Mouse (Mus musculus): ENCODE results near the gene Gabrb2.

The Gabrb2 gene

DNA sequence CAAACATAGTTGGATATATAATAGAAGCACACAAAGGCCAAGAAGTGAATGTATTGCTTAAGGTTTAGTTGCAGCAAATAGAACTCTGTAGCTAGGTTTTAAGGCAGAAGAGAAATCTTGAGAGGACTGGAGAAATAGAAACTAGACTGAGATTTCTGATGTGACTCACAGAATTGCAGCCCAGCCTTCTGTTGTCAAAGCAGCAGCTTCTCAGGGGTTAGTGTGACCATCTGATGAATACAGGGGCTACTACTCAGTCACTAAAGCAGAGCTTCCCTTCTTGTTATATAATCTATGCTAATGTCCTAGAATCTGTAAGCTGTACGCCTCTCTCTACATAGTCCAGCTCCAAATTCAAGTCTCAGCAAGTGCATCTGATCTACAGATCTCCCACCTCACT lies 116.3 kb downstream of the Gabrb2 start:
- no peak for DNase-seq

DNA sequence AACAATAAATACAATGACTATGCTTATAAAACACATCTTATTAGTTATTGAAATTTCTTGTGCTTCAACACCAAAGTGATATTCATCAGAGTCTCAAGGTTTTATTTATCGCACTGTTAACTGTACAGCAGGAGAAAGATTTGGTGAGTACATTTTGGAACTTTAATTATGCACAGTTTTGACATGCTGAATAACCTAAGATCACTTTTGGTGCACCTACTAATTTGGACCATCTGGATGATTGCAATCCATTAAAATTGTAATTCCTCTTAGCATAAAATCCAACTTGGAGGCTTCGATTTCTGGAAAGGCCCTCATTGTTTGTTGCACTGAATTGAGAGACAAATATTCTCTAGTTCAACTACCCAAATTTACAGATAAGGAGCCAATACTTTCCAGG lies 123.3 kb downstream of the Gabrb2 start:
- no peak for DNase-seq

DNA sequence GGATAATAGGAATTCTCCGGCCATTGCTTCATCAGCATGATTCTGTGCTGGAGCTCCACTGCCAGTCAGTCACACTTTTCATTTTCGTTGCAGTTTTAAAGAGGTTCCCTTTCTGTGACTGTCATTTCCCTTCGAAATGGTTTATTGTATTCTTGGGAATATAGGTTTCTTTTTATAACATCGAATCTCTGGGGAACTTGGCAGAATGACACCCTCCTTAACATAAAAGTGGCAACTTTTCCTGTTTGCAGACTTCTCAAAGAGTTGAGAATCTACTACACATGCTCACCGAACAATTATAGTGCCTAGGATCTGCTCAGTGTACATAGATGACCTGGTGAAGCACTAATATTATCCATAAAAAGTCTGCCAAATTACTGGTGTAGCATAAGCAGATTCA lies 146.5 kb downstream of the Gabrb2 start:
- no peak for DNase-seq

DNA sequence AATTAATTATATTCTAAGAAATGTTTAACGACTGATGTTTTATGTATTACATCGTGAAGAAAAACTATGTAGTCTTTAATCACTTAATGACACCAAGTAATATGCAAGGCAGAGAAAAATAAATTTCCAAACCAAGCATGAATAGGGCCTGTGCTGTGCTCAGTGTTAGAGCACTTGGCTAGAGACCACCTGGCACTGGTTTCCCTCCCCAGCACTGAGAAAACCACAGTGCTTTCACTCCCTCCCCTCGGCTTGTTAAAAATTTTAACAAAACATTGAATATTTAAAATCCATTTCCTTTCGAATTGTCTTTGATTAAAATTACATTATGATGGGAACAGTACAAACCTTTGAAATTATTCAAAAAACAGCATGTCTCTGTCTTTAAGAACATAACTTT lies 151.9 kb downstream of the Gabrb2 start:
- no peak for DNase-seq

DNA sequence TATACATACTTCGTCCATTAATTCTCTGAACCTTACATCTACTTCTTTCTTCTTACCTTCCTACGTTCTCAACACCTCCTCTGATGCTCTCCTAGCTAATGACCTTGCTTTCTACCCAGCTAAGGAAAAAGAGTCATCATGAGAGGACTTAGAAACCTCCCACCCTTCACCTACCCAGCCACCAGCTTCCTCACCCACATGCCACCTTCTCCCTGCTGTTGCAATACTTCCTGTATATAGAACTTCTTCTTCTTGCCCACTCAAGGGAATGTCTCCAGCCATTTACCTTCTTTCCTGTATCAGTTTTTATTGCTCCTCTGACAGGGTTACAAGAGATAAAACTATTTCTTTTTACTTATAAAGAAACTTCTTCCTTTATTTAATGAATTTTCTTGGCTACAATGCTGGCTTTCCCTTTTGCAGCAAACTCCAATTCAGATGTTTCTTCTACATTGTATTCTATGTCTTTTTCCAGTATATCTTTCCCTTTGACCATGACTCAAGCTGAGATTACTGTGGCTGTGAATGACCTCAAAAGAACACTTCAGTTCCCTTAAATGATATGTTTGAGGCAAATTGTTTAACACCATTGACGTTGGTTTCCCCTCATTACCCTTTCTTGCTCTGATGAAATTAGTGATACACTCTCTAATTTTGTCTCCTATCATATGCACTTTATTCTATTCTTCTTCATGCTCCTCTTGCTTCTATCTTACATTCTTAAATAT lies 155.8 kb downstream of the Gabrb2 start:
- DNase-seq = no peak

DNA sequence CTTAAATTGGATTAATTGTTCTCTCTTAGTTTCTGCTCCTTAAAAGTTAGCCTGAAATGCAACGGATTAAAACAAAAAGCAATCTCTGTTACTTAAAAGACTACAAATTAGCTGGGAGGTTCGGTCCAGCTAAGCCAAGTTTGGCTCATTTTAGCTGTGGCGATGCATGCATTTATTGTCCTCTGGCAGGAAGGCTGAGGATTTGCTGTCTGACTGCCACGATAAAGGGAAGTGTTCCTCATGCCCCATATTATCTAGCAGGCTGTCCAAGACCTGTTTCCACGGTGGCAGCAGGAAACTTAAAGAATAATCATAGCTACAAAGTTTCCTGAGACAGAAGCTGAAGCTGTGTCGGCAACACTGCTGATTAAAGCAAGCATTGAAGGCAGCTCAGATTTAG lies 160.2 kb downstream of the Gabrb2 start:
- DNase-seq = no peak

DNA sequence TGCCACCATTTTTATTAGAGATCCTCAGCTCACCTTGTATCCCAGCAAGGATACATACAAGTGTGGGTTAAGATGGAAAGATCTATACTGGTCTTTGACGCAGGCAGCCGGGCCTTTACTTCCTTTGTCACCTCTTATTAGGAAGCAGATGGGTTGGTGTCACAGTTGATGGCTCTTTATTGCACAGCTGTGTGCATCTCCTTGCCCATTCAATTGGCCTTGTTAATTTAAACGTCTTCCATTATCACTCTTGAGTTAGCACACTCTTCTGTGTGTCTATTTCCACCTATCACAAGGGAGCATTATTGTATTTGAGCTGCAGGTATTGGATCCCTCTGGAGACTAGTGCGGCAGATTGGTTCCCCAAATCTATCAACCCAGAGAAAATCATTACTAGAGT lies 161.6 kb downstream of the Gabrb2 start:
- no peak for DNase-seq

DNA sequence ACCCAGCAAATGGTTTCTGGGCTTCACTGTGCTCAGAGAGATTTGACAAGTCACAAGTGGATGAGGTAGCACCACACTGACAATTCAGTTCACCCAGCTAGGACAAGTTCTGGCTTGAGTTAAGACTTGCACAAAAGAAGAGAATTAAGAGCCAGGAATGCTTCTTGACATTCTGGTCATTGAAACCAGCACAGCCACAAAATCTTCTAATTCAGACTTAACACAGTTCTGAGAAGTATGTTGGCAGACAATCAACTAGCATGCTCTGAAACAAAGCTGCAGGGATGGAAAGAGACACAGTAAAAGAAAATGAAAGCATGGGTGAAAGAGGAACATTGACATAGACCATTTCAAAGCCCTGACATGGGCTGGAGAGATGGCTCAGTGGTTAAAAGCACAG lies 162.2 kb downstream of the Gabrb2 start:
- no peak for DNase-seq

DNA sequence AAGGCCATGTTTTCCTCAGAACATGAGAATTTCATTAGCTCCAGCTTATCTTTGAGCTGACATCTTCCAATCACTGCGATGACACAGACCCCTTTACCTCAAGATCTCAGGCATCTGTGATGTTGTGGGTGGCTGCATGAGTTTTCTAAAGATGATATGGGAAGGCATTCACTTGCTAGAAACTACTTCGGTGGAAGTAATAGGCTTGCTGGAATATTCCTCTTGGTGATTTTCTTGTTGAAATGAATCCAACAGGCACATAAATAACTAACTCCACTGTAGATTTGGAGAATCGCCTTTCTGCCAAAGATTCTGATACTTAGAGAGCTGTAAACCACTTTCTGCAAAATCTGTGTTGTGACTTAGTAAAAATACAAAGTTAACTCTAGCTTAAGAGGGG lies 172.9 kb downstream of the Gabrb2 start:
- no peak for DNase-seq

DNA sequence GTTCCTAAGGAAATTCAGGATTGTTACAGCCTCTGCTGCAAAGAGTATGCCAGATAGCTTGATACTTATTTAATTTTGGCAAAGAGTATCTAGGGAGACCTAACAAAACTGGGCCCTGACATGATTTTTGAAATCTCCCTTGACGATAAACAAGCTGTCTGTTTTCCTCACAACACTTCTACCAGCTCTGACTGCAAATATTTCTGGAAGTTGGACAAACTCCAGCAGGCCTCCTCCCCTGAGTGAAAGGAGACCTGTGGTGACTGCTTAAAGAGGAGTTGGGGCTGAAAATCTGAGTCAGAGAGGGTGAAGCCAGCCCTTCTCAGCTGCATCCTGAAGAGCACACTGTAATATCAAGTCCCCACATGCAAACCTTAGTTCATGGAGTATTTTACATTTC lies 186.7 kb downstream of the Gabrb2 start:
- peak; percentile 39 for DNase-seq

DNA sequence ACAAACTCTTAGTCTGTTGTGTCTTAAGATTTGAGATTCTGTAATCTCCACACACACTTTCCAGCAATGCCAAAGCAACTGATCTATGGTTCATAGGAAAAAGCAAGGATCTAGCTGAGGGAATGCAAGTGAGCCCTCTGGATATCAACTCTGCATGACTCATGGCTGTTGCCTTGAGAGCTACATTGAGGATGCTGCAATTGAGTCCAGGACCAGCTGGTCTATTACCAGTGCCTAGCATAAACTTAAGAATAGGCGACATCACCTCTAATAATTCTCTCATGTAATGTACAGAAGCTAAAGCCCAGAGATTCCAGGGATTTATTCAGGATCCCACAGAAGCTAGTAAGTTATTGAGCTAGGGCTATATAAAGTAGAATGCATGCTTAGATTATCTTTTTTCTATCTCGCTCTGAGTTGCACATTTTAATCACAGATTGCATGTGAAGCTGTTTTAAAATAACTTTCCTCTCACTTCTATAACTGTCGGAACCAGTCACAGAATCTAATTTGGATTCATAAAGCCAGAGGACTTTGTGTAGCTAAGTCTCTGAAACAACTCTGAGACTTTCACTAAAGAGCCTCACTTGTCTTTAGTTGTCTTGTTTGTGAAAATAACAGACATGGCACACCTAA lies 189.7 kb downstream of the Gabrb2 start:
- DNase-seq = no peak

DNA sequence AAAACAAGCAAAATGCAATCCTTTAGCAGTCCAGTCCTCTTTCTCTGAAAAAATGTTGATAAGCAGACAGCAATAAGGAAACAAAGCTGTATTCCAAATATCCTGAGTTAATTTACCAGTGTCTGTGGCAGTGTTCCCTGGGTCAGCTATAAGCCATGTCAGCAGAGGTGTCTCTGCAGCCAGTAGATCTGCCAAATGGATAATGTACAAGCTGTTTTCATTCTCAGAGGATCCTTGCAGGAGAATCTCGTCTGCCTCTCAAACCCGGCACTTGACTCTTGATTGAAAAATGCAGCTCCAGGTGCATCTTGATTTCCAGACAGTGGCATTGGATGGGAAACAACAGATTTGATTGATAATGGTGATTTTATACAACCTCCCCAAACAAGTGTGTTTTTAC lies 198.6 kb downstream of the Gabrb2 start:
- DNase-seq = no peak

DNA sequence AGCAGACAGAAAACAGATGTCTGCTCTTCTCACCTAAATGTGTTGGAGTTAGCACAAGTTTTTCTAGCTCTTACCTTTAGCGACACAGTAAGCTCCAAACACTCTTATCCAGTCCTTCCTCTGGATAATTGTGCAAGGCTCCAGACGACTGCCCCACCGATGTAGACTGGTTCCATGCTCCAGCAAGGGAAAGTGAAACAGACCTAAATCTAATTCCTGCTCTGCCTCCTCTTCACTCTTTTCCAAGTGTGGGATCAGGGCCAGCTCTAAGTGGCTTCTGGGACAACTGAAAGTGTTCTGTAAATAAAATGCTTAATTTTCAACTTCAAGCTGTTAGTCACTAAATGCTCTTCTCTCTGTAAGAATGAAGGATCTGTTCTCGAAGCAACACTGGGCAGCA lies 201.6 kb downstream of the Gabrb2 start:
- no peak for DNase-seq

DNA sequence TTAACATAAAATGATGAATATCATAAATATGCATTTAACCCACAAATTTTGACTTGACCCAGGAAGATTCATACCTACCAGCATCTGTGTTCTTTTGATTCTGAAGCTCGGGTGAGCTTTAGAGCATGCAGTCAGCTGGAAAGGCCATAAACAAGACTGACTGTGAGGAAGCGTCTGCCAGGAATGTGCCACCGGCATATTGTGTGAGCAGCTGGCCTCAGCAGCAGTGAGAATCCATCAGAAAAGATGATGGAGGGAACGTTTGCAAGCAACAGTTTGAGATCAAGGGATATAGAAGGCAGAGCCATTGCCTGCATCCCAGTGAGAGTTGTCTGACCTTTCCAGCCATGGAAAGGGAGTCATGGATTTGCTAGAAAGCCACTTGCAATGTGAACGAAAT lies 230.6 kb downstream of the Gabrb2 start:
- no peak for DNase-seq

DNA sequence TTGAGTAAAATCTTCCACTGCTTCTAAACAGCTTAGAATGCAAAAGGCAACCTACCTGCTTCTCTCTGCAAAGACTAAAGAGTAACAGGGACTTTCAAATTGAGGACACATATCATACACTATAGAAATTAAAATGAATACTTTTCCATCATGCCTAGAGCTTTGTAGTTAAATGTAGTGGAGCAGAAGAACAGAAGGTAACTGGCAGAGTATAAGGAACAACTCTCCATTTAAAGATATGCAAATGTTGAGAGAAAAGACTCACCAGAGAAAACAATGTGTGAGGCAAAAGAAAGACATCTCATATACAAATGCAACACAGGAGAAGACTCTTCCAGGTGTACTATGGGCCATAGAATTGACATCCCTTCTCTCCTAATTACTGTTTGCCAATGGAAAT lies 232.0 kb downstream of the Gabrb2 start:
- no peak for DNase-seq

DNA sequence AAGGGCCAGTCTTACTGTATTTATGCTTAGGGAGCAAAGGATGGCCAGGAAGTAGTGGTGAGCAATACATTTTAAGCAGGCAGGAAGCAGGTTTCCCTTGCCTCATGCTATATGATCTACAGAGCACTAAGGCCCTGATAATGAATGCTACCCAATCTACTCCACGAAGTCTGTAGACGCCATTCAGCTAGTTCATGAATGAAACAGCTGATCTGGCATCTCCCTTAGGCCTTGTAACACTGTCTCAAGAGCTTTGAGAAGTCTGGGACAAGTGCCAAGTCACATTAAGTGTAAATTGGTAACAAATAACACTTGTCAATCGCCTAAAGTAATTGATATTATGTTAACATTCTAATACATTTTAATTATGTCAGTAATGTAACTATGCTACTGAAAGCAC lies 234.6 kb downstream of the Gabrb2 start:
- DNase-seq = no peak

DNA sequence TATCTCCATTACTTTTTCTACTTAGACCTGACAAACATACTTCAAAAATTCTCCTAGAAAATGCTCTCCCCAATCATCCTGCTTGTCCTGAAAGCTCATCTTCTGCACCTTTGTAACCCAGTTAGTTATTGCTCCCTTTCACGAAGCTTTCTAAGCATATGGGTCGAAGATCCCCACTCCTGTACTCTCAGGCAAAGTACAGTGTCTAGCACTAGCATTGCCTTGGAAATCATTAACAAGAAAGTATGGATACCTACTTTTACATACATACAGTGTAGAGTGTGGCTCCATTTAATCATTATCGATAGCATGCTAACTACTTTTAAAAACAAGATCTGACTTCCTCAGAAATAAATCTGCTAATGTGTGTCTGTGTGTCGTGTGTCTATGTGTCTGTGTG lies 249.1 kb downstream of the Gabrb2 start:
- DNase-seq = no peak

All from lung, postnatal 14 days (tissue).